ENCODE assay signal across 11 mouse cellular contexts in the genomic region with DNA sequence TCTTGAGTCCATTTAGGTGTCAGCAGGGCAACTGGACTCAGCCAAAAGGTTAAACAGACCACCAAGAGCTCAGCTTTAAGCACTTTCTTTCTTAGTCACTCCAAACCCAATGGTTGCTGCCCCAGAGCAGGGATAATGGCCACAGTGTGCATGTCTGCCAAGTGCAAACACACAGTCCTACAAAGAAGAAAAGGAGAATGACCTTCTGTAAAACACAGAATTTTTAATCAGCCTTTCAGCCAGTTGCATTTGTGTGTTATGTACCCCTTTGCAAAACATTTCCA.
A peak's percentile ranks its signal among the peaks of the same experiment; 100 is the strongest.
DNase-seq lines count a peak whose midpoint lies in the region; ATAC-seq and TF ChIP-seq lines count a peak whose summit lies in the region.
"Had no signal": no experiment of that assay in that cellular context is flagged by ENCODE, and none has a peak within 500 bp of the region (broad histone marks: within the 10 kb centered on the region; RNA-seq: fewer than 3 reads in every experiment).

No protein-coding gene starts in this region.

- no peak for ATAC-seq in embryonic facial prominence, embryonic 14.5 days (ENCODE audit: low read depth)

- peaks cover 7% of the 10 kb centered on the region; the same call in 1 of the 2 replicates for H3K4me1 ChIP-seq in embryonic facial prominence, embryonic 14.5 days (ENCODE audit: control insufficient read depth, insufficient read depth, low read length)
- H3K4me1 ChIP-seq: heart, embryonic 13.5 days; liver, embryonic 15.5 days had no signal

- no peaks in the 10 kb centered on the region for H3K9me3 ChIP-seq in embryonic facial prominence, embryonic 14.5 days (ENCODE audit: control insufficient read depth, low read length)
- H3K9me3 ChIP-seq: heart, embryonic 13.5 days; liver, embryonic 15.5 days had no signal

- no peak overlapping the region for H3K9ac ChIP-seq in embryonic facial prominence, embryonic 14.5 days (ENCODE audit: low read depth, low read length)
- H3K9ac ChIP-seq: heart, embryonic 13.5 days; liver, embryonic 15.5 days had no signal

- H3K27ac ChIP-seq in layer of hippocampus, adult 2 months = peak overlapping the region; percentile 69; the same call in 1 of the 2 replicates
- H3K27ac ChIP-seq in embryonic facial prominence, embryonic 14.5 days (replicated peaks; ENCODE audit: low read depth, low read length) = no peak overlapping the region
- H3K27ac ChIP-seq: heart, embryonic 13.5 days; liver, embryonic 15.5 days had no signal

- no peak for TF ChIP-seq CTCF in layer of hippocampus, adult 2 months (conservative IDR thresholded peaks at IDR 0.05)

- DNase-seq in layer of hippocampus, adult 2 months (ENCODE audit: low spot score in 2 of 2) = no peak
- DNase-seq in layer of hippocampus, postnatal 25 days (ENCODE audit: extremely low spot score in 1 of 2, low spot score in 1 of 2) = no peak
- DNase-seq in Muller cell, postnatal 12 days (ENCODE audit: inconsistent ontology term) = peak; percentile 62
- DNase-seq in embryonic facial prominence, embryonic 14.5 days (ENCODE audit: low spot score) = no peak
- peak; percentile 5 to 45 for DNase-seq in layer of hippocampus, postnatal 14 days (ENCODE audit: low spot score in 2 of 2)
- no peak for DNase-seq in cerebellum, adult 9-11 months
- DNase-seq in gastrocnemius, postnatal 25 days = no peak
- no peak for DNase-seq in adrenal gland, adult 2 months
- DNase-seq: kidney, postnatal 14 days had no signal

- H3K4me3 ChIP-seq in layer of hippocampus, adult 2 months = no peak overlapping the region
- no peak overlapping the region for H3K4me3 ChIP-seq in embryonic facial prominence, embryonic 14.5 days (ENCODE audit: low read depth, low read length)
- H3K4me3 ChIP-seq: heart, embryonic 13.5 days; liver, embryonic 15.5 days had no signal

- no peaks in the 10 kb centered on the region for H3K27me3 ChIP-seq in embryonic facial prominence, embryonic 14.5 days (replicated peaks; ENCODE audit: control insufficient read depth, insufficient read depth, low read length)
- H3K27me3 ChIP-seq: heart, embryonic 13.5 days; liver, embryonic 15.5 days had no signal

- peak overlapping the region; percentile 37; the same call in 1 of the 2 replicates for H3K4me2 ChIP-seq in embryonic facial prominence, embryonic 14.5 days (ENCODE audit: low read depth, low read length)
- H3K4me2 ChIP-seq: heart, embryonic 13.5 days; liver, embryonic 15.5 days had no signal

- H3K36me3 ChIP-seq in embryonic facial prominence, embryonic 14.5 days (ENCODE audit: control insufficient read depth, insufficient read depth, low read length) = no peaks in the 10 kb centered on the region
- H3K36me3 ChIP-seq: heart, embryonic 13.5 days; liver, embryonic 15.5 days had no signal

Comparison
In these comparisons a context has a peak if more than half of its experiments do, and no peak if none do; other contexts are left out.
1. DNase-seq: peak in Muller cell, postnatal 12 days (single experiment) and layer of hippocampus, postnatal 14 days (2 of 2); none in layer of hippocampus, adult 2 months (0 of 2), layer of hippocampus, postnatal 25 days (0 of 2), embryonic facial prominence, embryonic 14.5 days (single experiment), cerebellum, adult 9-11 months (single experiment), gastrocnemius, postnatal 25 days (single experiment) and adrenal gland, adult 2 months (single experiment).